ENCODE assay signal across 22 mouse cellular contexts in genomic region chr1:153241346-153241745, GRCm38 (mm10). TPM values are rescaled to one million over a fixed set of nuclear protein-coding genes. Genes with fewer than 3 reads are reported as not detected.
DNase-seq lines count a peak whose midpoint lies in the region; ATAC-seq and TF ChIP-seq lines count a peak whose summit lies in the region.
"Had no signal": no experiment of that assay in that cellular context is flagged by ENCODE, and none has a peak within 500 bp of the region (broad histone marks: within the 10 kb centered on the region; RNA-seq: fewer than 3 reads in every experiment).

No protein-coding gene starts in this region.

- no peaks in the 10 kb centered on the region for H3K27me3 ChIP-seq in kidney, postnatal 0 days (ENCODE audit: insufficient read depth, low read length)
- no peaks in the 10 kb centered on the region for H3K27me3 ChIP-seq in lung, embryonic 14.5 days (ENCODE audit: insufficient read depth, low read length)
- H3K27me3 ChIP-seq: limb, embryonic 12.5 days had no signal

- WGBS in kidney, postnatal 0 days, result 77% methylated on average over 7 of the region's 7 CpGs
- 55% methylated on average over 7 of the region's 7 CpGs for WGBS in lung, embryonic 14.5 days

- intact Hi-C loops in gastrocnemius, adult 2 months (cut with DNase I), result no loop called here
- intact Hi-C loops in gastrocnemius, postnatal 14 days (cut with DNase I; ENCODE audit: low total_unique reads), result no loop called here

- ATAC-seq in kidney, postnatal 0 days (replicated peaks; ENCODE audit: low FRiP score, low read depth), result no peak
- ATAC-seq in lung, embryonic 14.5 days (ENCODE audit: insufficient read depth), result peak; percentile 29; the same call in 1 of the 2 replicates
- ATAC-seq: forebrain, embryonic 14.5 days; inflammation-experienced regulatory T-cells, adult 6 months; midbrain, embryonic 16.5 days had no signal

- no peak overlapping the region for H3K4me2 ChIP-seq in kidney, postnatal 0 days (ENCODE audit: low read length)
- H3K4me2 ChIP-seq in lung, embryonic 14.5 days, result no peak overlapping the region
- H3K4me2 ChIP-seq: limb, embryonic 12.5 days had no signal

- no peaks in the 10 kb centered on the region for H3K4me1 ChIP-seq in kidney, postnatal 0 days (replicated peaks; ENCODE audit: insufficient read depth, low read length)
- no peaks in the 10 kb centered on the region for H3K4me1 ChIP-seq in lung, embryonic 14.5 days (ENCODE audit: insufficient read depth)
- H3K4me1 ChIP-seq: limb, embryonic 12.5 days had no signal

- no peak overlapping the region for H3K4me3 ChIP-seq in gastrocnemius, adult 2 months
- H3K4me3 ChIP-seq in kidney, postnatal 0 days (replicated peaks; ENCODE audit: low read depth, low read length), result no peak overlapping the region
- H3K4me3 ChIP-seq in lung, embryonic 14.5 days (ENCODE audit: low read depth, low read length), result no peak overlapping the region
- H3K4me3 ChIP-seq: erythroblast, embryonic 14.5 days; limb, embryonic 12.5 days had no signal

- no peak for TF ChIP-seq CTCF in gastrocnemius, adult 2 months (IDR thresholded peaks at IDR 0.05)
- no peak for TF ChIP-seq CTCF in kidney, postnatal 0 days (IDR thresholded peaks at IDR 0.05; ENCODE audit: low read depth)
- no peak for TF ChIP-seq CTCF in lung, embryonic 14.5 days (IDR thresholded peaks at IDR 0.05; ENCODE audit: low read depth)

- no peak overlapping the region for H3K9ac ChIP-seq in kidney, postnatal 0 days (ENCODE audit: low read depth, low read length)
- no peak overlapping the region for H3K9ac ChIP-seq in lung, embryonic 14.5 days
- H3K9ac ChIP-seq: limb, embryonic 12.5 days; liver, embryonic 14.5 days had no signal

- H3K9me3 ChIP-seq in kidney, postnatal 0 days (replicated peaks; ENCODE audit: low read length), result no peaks in the 10 kb centered on the region
- H3K9me3 ChIP-seq in lung, embryonic 14.5 days (ENCODE audit: low read depth, low read length), result no peaks in the 10 kb centered on the region
- H3K9me3 ChIP-seq: limb, embryonic 12.5 days had no signal

- H3K36me3 ChIP-seq in kidney, postnatal 0 days (ENCODE audit: insufficient read depth, low read length), result peaks cover 71% of the 10 kb centered on the region
- peaks cover 91% of the 10 kb centered on the region for H3K36me3 ChIP-seq in lung, embryonic 14.5 days (ENCODE audit: insufficient read depth)

- DNase-seq in gastrocnemius, adult 2 months, result peak; percentile 55
- no peak for DNase-seq in gastrocnemius, postnatal 14 days
- DNase-seq in kidney, postnatal 0 days (ENCODE audit: low spot score), result no peak
- DNase-seq in kidney, postnatal 4 days, result no peak
- peak; percentile 76 for DNase-seq in lung, embryonic 14.5 days
- DNase-seq in skeletal muscle tissue, adult 2 months (ENCODE audit: low read depth, low spot score), result peak; percentile 53
- DNase-seq in spleen, postnatal 14 days (ENCODE audit: low spot score in 2 of 2), result no peak
- no peak for DNase-seq in adrenal gland, postnatal 25 days
- DNase-seq: adrenal gland, adult 2 months; cerebellum, adult 11 months; cerebellum, postnatal 25 days; layer of hippocampus, adult 9-11 months; retina, postnatal 1 day; thymus, postnatal 14 days had no signal

- H3K27ac ChIP-seq in gastrocnemius, adult 2 months, result peak overlapping the region; percentile 62
- H3K27ac ChIP-seq in kidney, postnatal 0 days, result 0 out of 2 replicates have a peak overlapping the region, but pooled peaks have one; percentile 13
- H3K27ac ChIP-seq in lung, embryonic 14.5 days (ENCODE audit: low read depth), result peak overlapping the region; percentile 54; the same call in 1 of the 2 replicates
- H3K27ac ChIP-seq: limb, embryonic 12.5 days; liver, embryonic 14.5 days had no signal

RNA-seq across cellular contexts. Expression of gene Lamc2, which starts 55.1 kb away (rescaled TPM):
- total RNA-seq in gastrocnemius, adult 2 months (2021), result 1 to 10 TPM; 3.8 to 4.4 TPM
- total RNA-seq in gastrocnemius, postnatal 14 days (2021), result 1 to 10 TPM; 5.8 to 7.2 TPM
- polyA plus RNA-seq in kidney, postnatal 0 days (2015; fragmentation: Nextera tagmentation; extraction: Ambion mirVana), result 47.7 and 51.4 TPM in 2 replicates
- 55.7 and 55.9 TPM in 2 replicates for polyA plus RNA-seq in lung, embryonic 14.5 days (2014; fragmentation: Nextera tagmentation; extraction: Ambion mirVana)
- 0.27 and 0.29 TPM in 2 replicates for total RNA-seq in adrenal gland, postnatal 25 days (2021)
- total RNA-seq: granulocyte monocyte progenitor cell, adult 5-6 weeks; megakaryocyte-erythroid progenitor cell, adult 5-6 weeks had no signal

Comparison
In these comparisons a context has a peak if more than half of its experiments do, and no peak if none do; other contexts are left out.
1. DNase-seq: peak in gastrocnemius, adult 2 months (single experiment), lung, embryonic 14.5 days (single experiment) and skeletal muscle tissue, adult 2 months (single experiment); none in gastrocnemius, postnatal 14 days (single experiment), kidney, postnatal 0 days (single experiment), kidney, postnatal 4 days (0 of 2), spleen, postnatal 14 days (0 of 2) and adrenal gland, postnatal 25 days (single experiment).
2. Peak in every context shown above with its lines, with median percentiles within 50 percentile points of each other: H3K27ac ChIP-seq.